ENCODE assay signal across 18 mouse cellular contexts in genomic region chr13:113854551-113855312, GRCm38 (mm10).
DNase-seq lines count a peak whose midpoint lies in the region; ATAC-seq and TF ChIP-seq lines count a peak whose summit lies in the region.
"Had no signal": no experiment of that assay in that cellular context is flagged by ENCODE, and none has a peak within 500 bp of the region (broad histone marks: within the 10 kb centered on the region; RNA-seq: fewer than 3 reads in every experiment).

No protein-coding gene starts in this region.

- DNase-seq in heart, embryonic 10.5 days (ENCODE audit: low spot score) = no peak
- no peak for DNase-seq in limb, embryonic 10.5 days (ENCODE audit: low spot score)
- DNase-seq in MEL (ENCODE audit: low read depth, low spot score) = peak; percentile 67
- no peak for DNase-seq in liver, embryonic 13.5 days
- DNase-seq in forebrain, embryonic 14.5 days (ENCODE audit: low spot score) = no peak
- DNase-seq: adrenal gland, adult 8-10 months; cerebellum, adult 18-20 months; right cerebral cortex, postnatal 4 days had no signal

- H3K27me3 ChIP-seq in heart, embryonic 13.5 days (replicated peaks) = no peaks in the 10 kb centered on the region
- no peaks in the 10 kb centered on the region for H3K27me3 ChIP-seq in heart, embryonic 10.5 days (ENCODE audit: insufficient read depth, poor library complexity, severe bottlenecking)
- H3K27me3 ChIP-seq in limb, embryonic 12.5 days = no peaks in the 10 kb centered on the region
- no peaks in the 10 kb centered on the region for H3K27me3 ChIP-seq in limb, embryonic 10.5 days (ENCODE audit: low read depth, poor library complexity, severe bottlenecking)
- H3K27me3 ChIP-seq in MEL (ENCODE audit: control insufficient read depth in 1 of 2, insufficient read depth in 2 of 2, low read length in 2 of 2) = no peaks in the 10 kb centered on the region
- H3K27me3 ChIP-seq in liver, embryonic 13.5 days = no peaks in the 10 kb centered on the region
- H3K27me3 ChIP-seq in forebrain, embryonic 14.5 days (replicated peaks; ENCODE audit: control insufficient read depth, insufficient read depth, low read length) = no peaks in the 10 kb centered on the region
- H3K27me3 ChIP-seq in midbrain, embryonic 15.5 days (replicated peaks) = no peaks in the 10 kb centered on the region
- H3K27me3 ChIP-seq: embryonic facial prominence, embryonic 13.5 days; limb, embryonic 15.5 days; neural tube, embryonic 13.5 days had no signal

- no peak for TF ChIP-seq RAD21 in MEL (IDR thresholded peaks at IDR 0.05; ENCODE audit: low read depth, low read length)

- no peaks in the 10 kb centered on the region for H3K9me3 ChIP-seq in heart, embryonic 13.5 days
- H3K9me3 ChIP-seq in heart, embryonic 10.5 days = no peaks in the 10 kb centered on the region
- H3K9me3 ChIP-seq in limb, embryonic 12.5 days = no peaks in the 10 kb centered on the region
- H3K9me3 ChIP-seq in limb, embryonic 10.5 days (replicated peaks) = no peaks in the 10 kb centered on the region
- H3K9me3 ChIP-seq in MEL (replicated peaks; ENCODE audit: insufficient read depth, low read length) = no peaks in the 10 kb centered on the region
- no peaks in the 10 kb centered on the region for H3K9me3 ChIP-seq in liver, embryonic 13.5 days (replicated peaks)
- no peaks in the 10 kb centered on the region for H3K9me3 ChIP-seq in forebrain, embryonic 14.5 days (replicated peaks; ENCODE audit: control insufficient read depth, low read length)
- no peaks in the 10 kb centered on the region for H3K9me3 ChIP-seq in midbrain, embryonic 15.5 days
- H3K9me3 ChIP-seq: embryonic facial prominence, embryonic 13.5 days; G1E; limb, embryonic 15.5 days; neural tube, embryonic 13.5 days had no signal

- no peak for ATAC-seq in heart, embryonic 13.5 days (ENCODE audit: extremely low read depth, insufficient number of reproducible peaks, low FRiP score, low TSS enrichment)
- ATAC-seq in limb, embryonic 12.5 days (ENCODE audit: insufficient number of reproducible peaks, insufficient read depth, low FRiP score, low TSS enrichment, low read depth) = no peak
- ATAC-seq in liver, embryonic 13.5 days (ENCODE audit: low read depth) = no peak
- no peak for ATAC-seq in forebrain, embryonic 14.5 days
- no peak for ATAC-seq in midbrain, embryonic 15.5 days (replicated peaks)
- ATAC-seq: intestine, postnatal 0 days had no signal

- H3K4me2 ChIP-seq in heart, embryonic 13.5 days = peak overlapping the region; percentile 3; the same call in 1 of the 2 replicates
- no peak overlapping the region for H3K4me2 ChIP-seq in limb, embryonic 12.5 days
- H3K4me2 ChIP-seq in liver, embryonic 13.5 days = no peak overlapping the region
- no peak overlapping the region for H3K4me2 ChIP-seq in forebrain, embryonic 14.5 days (ENCODE audit: low read length)
- H3K4me2 ChIP-seq in midbrain, embryonic 15.5 days = no peak overlapping the region
- H3K4me2 ChIP-seq: embryonic facial prominence, embryonic 13.5 days; hindbrain, embryonic 14.5 days; limb, embryonic 15.5 days; neural tube, embryonic 13.5 days had no signal

- no peak overlapping the region for H3K4me3 ChIP-seq in heart, embryonic 13.5 days
- H3K4me3 ChIP-seq in heart, embryonic 10.5 days = no peak overlapping the region
- H3K4me3 ChIP-seq in limb, embryonic 12.5 days (replicated peaks) = no peak overlapping the region
- no peak overlapping the region for H3K4me3 ChIP-seq in limb, embryonic 10.5 days
- H3K4me3 ChIP-seq in MEL (ENCODE audit: control insufficient read depth in 1 of 2, insufficient read depth in 1 of 2, low read depth in 2 of 2, low read length in 2 of 2) = peak overlapping the region; percentile 39 to 54
- H3K4me3 ChIP-seq in liver, embryonic 13.5 days (replicated peaks) = no peak overlapping the region
- no peak overlapping the region for H3K4me3 ChIP-seq in forebrain, embryonic 14.5 days (ENCODE audit: low read depth, low read length)
- H3K4me3 ChIP-seq in midbrain, embryonic 15.5 days = no peak overlapping the region
- H3K4me3 ChIP-seq: embryonic facial prominence, embryonic 13.5 days; left cerebral cortex, adult 2 months; limb, embryonic 15.5 days; neural tube, embryonic 13.5 days had no signal

- TF ChIP-seq EP300 in MEL (IDR thresholded peaks at IDR 0.05; ENCODE audit: low read depth in 1 of 2, low read length in 2 of 2) = peak; percentile 18 to 24; a peak in 2 of 4 replicates

- H3K9ac ChIP-seq in heart, embryonic 13.5 days = no peak overlapping the region
- H3K9ac ChIP-seq in limb, embryonic 12.5 days (replicated peaks) = no peak overlapping the region
- H3K9ac ChIP-seq in MEL (ENCODE audit: control insufficient read depth, low read depth, low read length, poor library complexity, severe bottlenecking) = peak overlapping the region; percentile 63
- no peak overlapping the region for H3K9ac ChIP-seq in liver, embryonic 13.5 days
- H3K9ac ChIP-seq in forebrain, embryonic 14.5 days (ENCODE audit: low read length) = no peak overlapping the region
- no peak overlapping the region for H3K9ac ChIP-seq in midbrain, embryonic 15.5 days
- H3K9ac ChIP-seq: embryonic facial prominence, embryonic 13.5 days; hindbrain, embryonic 14.5 days; limb, embryonic 15.5 days; neural tube, embryonic 13.5 days had no signal

- TF ChIP-seq POLR2A in MEL (IDR thresholded peaks at IDR 0.05; ENCODE audit: control insufficient read depth in 1 of 2, insufficient read depth in 1 of 2, low read depth in 1 of 2, low read length in 2 of 2, poor library complexity in 1 of 2) = no peak

- 0 out of 2 replicates have a peak overlapping the region, but pooled peaks have one; percentile 3 for H3K27ac ChIP-seq in heart, embryonic 13.5 days (replicated peaks)
- H3K27ac ChIP-seq in heart, embryonic 10.5 days = no peak overlapping the region
- H3K27ac ChIP-seq in limb, embryonic 12.5 days = 0 out of 2 replicates have a peak overlapping the region, but pooled peaks have one; percentile 23
- no peak overlapping the region for H3K27ac ChIP-seq in limb, embryonic 10.5 days
- peak overlapping the region; percentile 91 for H3K27ac ChIP-seq in MEL (ENCODE audit: control insufficient read depth, low read depth, low read length)
- peak overlapping the region; percentile 40; the same call in 1 of the 2 replicates for H3K27ac ChIP-seq in liver, embryonic 13.5 days
- no peak overlapping the region for H3K27ac ChIP-seq in forebrain, embryonic 14.5 days (ENCODE audit: low read depth, low read length)
- H3K27ac ChIP-seq in midbrain, embryonic 15.5 days = no peak overlapping the region
- H3K27ac ChIP-seq: embryonic facial prominence, embryonic 13.5 days; left cerebral cortex, adult 2 months; limb, embryonic 15.5 days; neural tube, embryonic 13.5 days had no signal

- WGBS in heart, embryonic 13.5 days = 55% methylated on average over 13 of the region's 13 CpGs
- WGBS in heart, embryonic 10.5 days = 68% methylated on average over 13 of the region's 13 CpGs
- WGBS in limb, embryonic 12.5 days = 87% methylated on average over 13 of the region's 13 CpGs
- 85% methylated on average over 13 of the region's 13 CpGs for WGBS in limb, embryonic 10.5 days
- WGBS in liver, embryonic 13.5 days (ENCODE audit: insufficient replicate concordance) = 63% methylated on average over 13 of the region's 13 CpGs
- 83% methylated on average over 13 of the region's 13 CpGs for WGBS in forebrain, embryonic 14.5 days
- 75% methylated on average over 13 of the region's 13 CpGs for WGBS in midbrain, embryonic 15.5 days

- H3K79me2 ChIP-seq in MEL (ENCODE audit: control insufficient read depth, insufficient read depth, low read length, poor library complexity) = no peaks in the 10 kb centered on the region; the same call in none of the 2 replicates

- peaks cover 65% of the 10 kb centered on the region for H3K4me1 ChIP-seq in heart, embryonic 13.5 days
- peaks cover 52% of the 10 kb centered on the region for H3K4me1 ChIP-seq in heart, embryonic 10.5 days
- H3K4me1 ChIP-seq in limb, embryonic 12.5 days (replicated peaks) = peaks cover 35% of the 10 kb centered on the region
- peaks cover 37% of the 10 kb centered on the region for H3K4me1 ChIP-seq in limb, embryonic 10.5 days
- H3K4me1 ChIP-seq in MEL (ENCODE audit: control insufficient read depth in 1 of 2, insufficient read depth in 2 of 2, low read length in 2 of 2) = peaks cover 50 to 61% of the 10 kb centered on the region in 2 experiments
- peaks cover 93% of the 10 kb centered on the region for H3K4me1 ChIP-seq in liver, embryonic 13.5 days (replicated peaks)
- H3K4me1 ChIP-seq in forebrain, embryonic 14.5 days (ENCODE audit: control insufficient read depth, insufficient read depth, low read length) = peaks cover 7% of the 10 kb centered on the region; the same call in 1 of the 2 replicates
- peaks cover 5% of the 10 kb centered on the region; the same call in 1 of the 2 replicates for H3K4me1 ChIP-seq in midbrain, embryonic 15.5 days

- TF ChIP-seq CTCF in MEL (IDR thresholded peaks at IDR 0.05 in 2 of 3, conservative IDR thresholded peaks at IDR 0.05 in 1 of 3; ENCODE audit: control insufficient read depth in 1 of 3, insufficient read depth in 1 of 3, low read depth in 2 of 3, low read length in 3 of 3, poor library complexity in 1 of 3, severe bottlenecking in 1 of 3) = no peak

- peaks cover 1% of the 10 kb centered on the region; the same call in 1 of the 2 replicates for H3K36me3 ChIP-seq in heart, embryonic 13.5 days
- H3K36me3 ChIP-seq in heart, embryonic 10.5 days = 0 out of 2 replicates have a peak, but pooled peaks cover 1% of the 10 kb centered on the region
- peaks cover 8% of the 10 kb centered on the region for H3K36me3 ChIP-seq in limb, embryonic 12.5 days
- peaks cover 4% of the 10 kb centered on the region; the same call in 1 of the 2 replicates for H3K36me3 ChIP-seq in limb, embryonic 10.5 days
- peaks cover 0 to 64% of the 10 kb centered on the region in 2 experiments; a peak in 2 of 4 replicates for H3K36me3 ChIP-seq in MEL (ENCODE audit: control insufficient read depth in 1 of 2, insufficient read depth in 2 of 2, low read length in 2 of 2)
- no peaks in the 10 kb centered on the region for H3K36me3 ChIP-seq in liver, embryonic 13.5 days
- H3K36me3 ChIP-seq in forebrain, embryonic 14.5 days (ENCODE audit: control insufficient read depth, insufficient read depth, low read length) = no peaks in the 10 kb centered on the region
- no peaks in the 10 kb centered on the region for H3K36me3 ChIP-seq in midbrain, embryonic 15.5 days (replicated peaks)
- H3K36me3 ChIP-seq: embryonic facial prominence, embryonic 13.5 days; limb, embryonic 15.5 days; neural tube, embryonic 13.5 days had no signal

TF ChIP-seq in MEL, 35 proteins besides CTCF, POLR2A, EP300 and RAD21 (continues in another document):
- TF ChIP-seq ZNF384 (IDR thresholded peaks at IDR 0.05; ENCODE audit: low read depth, low read length) (peak; percentile 75), MXI1 (IDR thresholded peaks at IDR 0.05; ENCODE audit: low read depth, low read length) (peak; percentile 65), TCF12 (IDR thresholded peaks at IDR 0.05; ENCODE audit: low read depth, low read length) (peak; percentile 30; the same call in 1 of the 2 replicates), MYC (IDR thresholded peaks at IDR 0.05; ENCODE audit: low read depth, low read length) (peak; percentile 17; the same call in 1 of the 2 replicates), ETS1 (IDR thresholded peaks at IDR 0.05; ENCODE audit: low read depth, low read length) (0 out of 2 replicates have a peak, but pooled peaks have one; percentile 9), SIN3A (IDR thresholded peaks at IDR 0.05; ENCODE audit: low read length) (peak; percentile 55), MAX (IDR thresholded peaks at IDR 0.05; ENCODE audit: low read length) (0 out of 2 replicates have a peak, but pooled peaks have one; percentile 35)

Comparison
In these comparisons a context has a peak if more than half of its experiments do, and no peak if none do; other contexts are left out.
1. H3K27ac ChIP-seq: peak in heart, embryonic 13.5 days (single experiment), limb, embryonic 12.5 days (single experiment), MEL (single experiment) and liver, embryonic 13.5 days (single experiment); none in heart, embryonic 10.5 days (single experiment), limb, embryonic 10.5 days (single experiment), forebrain, embryonic 14.5 days (single experiment) and midbrain, embryonic 15.5 days (single experiment).
2. H3K4me3 ChIP-seq: peak in MEL (2 of 2); none in heart, embryonic 13.5 days (single experiment), heart, embryonic 10.5 days (single experiment), limb, embryonic 12.5 days (single experiment), limb, embryonic 10.5 days (single experiment), liver, embryonic 13.5 days (single experiment), forebrain, embryonic 14.5 days (single experiment) and midbrain, embryonic 15.5 days (single experiment).